Mouse (Mus musculus) cerebellum, adult 2 months (tissue): Measurements from ENCODE around the gene Vmn2r109. TPM values are rescaled to one million over a fixed set of nuclear protein-coding genes. Genes with fewer than 3 reads are reported as not detected.
"Not testable (repeated sequence)": the region's sequence is repeated elsewhere in the genome, so short reads cannot be mapped to it uniquely, and the experiment has no call there.

ENCODE experiments used
- DNase-seq, 2 experiments: peaks; one replicate each; pipeline ENCODE4 v3.0.0; 2021
- H3K27ac ChIP-seq: fragments of 200-500 bp; 2 replicates; pipeline ENCODE4 v1.5.1; 2012; ENCODE audit warnings: low read length, control low read depth, inconsistent platforms; ENCODE audit not compliant: insufficient read depth
- H3K27me3 ChIP-seq: fragments of 200-500 bp; 2 replicates; pipeline ENCODE4 v1.6.1; 2012; ENCODE audit warnings: inconsistent platforms, mild to moderate bottlenecking, low read length, moderate library complexity; ENCODE audit not compliant: control insufficient read depth, insufficient read depth
- H3K4me1 ChIP-seq: fragments of 200-500 bp; 2 replicates; pipeline ENCODE4 v1.6.1; 2011; ENCODE audit warnings: low read length; ENCODE audit not compliant: control insufficient read depth, insufficient read depth
- H3K4me3 ChIP-seq: fragments of 200-500 bp; replicated peaks from 2 replicates; pipeline ENCODE3; 2011; ENCODE audit warnings: mild to moderate bottlenecking, low read depth, low read length, control low read depth; ENCODE audit not compliant: insufficient read depth
- CTCF ChIP-seq: fragments of 200-500 bp; IDR thresholded peaks from 2 replicates; pipeline ENCODE4 v1.5.1; 2011; ENCODE audit warnings: low read depth, mild to moderate bottlenecking, control low read depth, low read length, moderate library complexity, borderline replicate concordance; ENCODE audit not compliant: insufficient read depth
- POLR2A ChIP-seq: fragments of 200-500 bp; IDR thresholded peaks from 2 replicates; pipeline ENCODE4 v1.6.1; 2011; ENCODE audit warnings: low read length, control low read depth, borderline replicate concordance; ENCODE audit not compliant: insufficient read depth
- WGBS: fragments of 180-500 bp; shearing (Covaris S2); methylation state at CpG from one replicate; pipeline ENCODE4 v1.1.7; 2018; 5-methylcytosine and 5-hydroxymethylcytosine counted together
- polyA plus RNA-seq: library from polyadenylated mRNA; depleted of rRNA; stranded (reverse); fragments of >200 nt; gene quantifications from 2 replicates; pipeline ENCODE4 v1.2.3, GENCODE M21; 2012; rRNA removed

The Vmn2r109 gene
- polyA plus RNA-seq = not detected in 2 replicates

DNA sequence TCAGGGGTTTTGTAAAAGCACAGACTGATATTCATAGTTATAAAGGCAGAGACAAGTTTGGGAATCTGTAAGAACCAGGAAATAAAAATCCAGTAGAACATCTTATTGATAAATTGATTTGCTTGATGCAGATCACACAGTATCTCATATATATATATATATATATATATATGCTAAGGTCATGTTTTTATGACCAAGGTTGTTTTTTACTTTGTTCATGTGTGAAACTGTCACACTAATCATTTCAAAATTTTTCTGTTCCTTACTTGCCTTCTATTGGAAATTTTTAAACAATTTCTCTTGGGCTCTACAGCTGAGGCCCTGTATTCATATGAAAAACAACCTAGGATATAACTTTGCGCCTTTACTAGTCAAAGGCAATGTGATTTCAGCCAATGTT, at the start of gene Vmn2r109:
TSS of gene Vmn2r109 (minus strand) at position 101 of the 400 bp plus-strand sequence.
- Histone ChIP-seq H3K27me3 (no peaks in the 10 kb centered on the region), H3K27ac (no peak within 1 kb of the TSS), H3K4me1 (no peaks in the 10 kb centered on the region), H3K4me3 (no peak within 1 kb of the TSS)
- 80% methylated on average over 1 of the region's 1 CpGs for WGBS
- no peak for TF ChIP-seq CTCF
- TF ChIP-seq POLR2A = no peak
- DNase-seq = no peak

DNA sequence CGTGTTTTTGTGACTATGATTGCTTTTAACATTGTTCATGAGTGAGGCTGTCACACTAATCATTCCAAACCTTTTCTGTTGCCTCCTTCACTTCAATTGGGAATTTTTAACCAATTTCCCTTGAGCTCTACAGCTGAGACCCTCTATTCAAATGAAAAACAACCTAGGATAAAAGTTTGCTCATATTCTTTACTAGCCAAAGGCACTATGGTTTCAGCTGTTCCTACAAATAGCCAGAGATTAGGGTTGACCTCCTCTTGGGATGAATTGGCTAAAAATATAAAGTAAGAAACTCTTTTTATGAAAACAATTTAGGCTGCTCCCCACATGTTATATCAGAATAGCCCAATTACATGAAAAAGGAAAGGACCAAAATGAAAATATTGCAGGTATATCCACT, 31.8 kb upstream of the Vmn2r109 start, which contains the start of gene Vmn2r110:
TSS of gene Vmn2r110 (minus strand) at position 101 of the 400 bp plus-strand sequence.
- no peak within 1 kb of the TSS for H3K4me3 ChIP-seq
- H3K27me3 ChIP-seq = no peaks in the 10 kb centered on the region; the same call in 1 of the 2 replicates
- DNase-seq = no peak
- no peaks in the 10 kb centered on the region for H3K4me1 ChIP-seq
- H3K27ac ChIP-seq = no peak within 1 kb of the TSS
- TF ChIP-seq CTCF = no peak
- TF ChIP-seq POLR2A = no peak
- WGBS = 20% methylated on average over 1 of the region's 1 CpGs

DNA sequence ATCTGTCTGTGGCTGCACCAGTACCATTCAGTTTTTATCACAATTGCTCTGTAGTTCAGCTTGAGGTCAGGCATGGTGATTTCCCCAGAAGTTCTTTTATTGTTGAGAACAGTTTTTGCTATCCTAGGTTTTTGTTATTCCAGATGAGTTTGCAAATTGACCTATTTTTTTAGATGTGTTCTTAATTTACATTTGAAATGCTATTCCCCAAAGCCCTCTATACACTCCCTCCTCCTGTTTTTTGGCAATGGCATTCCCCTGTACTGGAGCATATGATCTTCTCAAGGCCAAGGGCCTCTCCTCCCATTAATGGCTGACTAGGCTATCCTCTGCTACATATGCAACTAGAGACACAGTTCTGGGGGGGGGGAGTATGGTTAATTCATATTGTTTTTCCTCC, 56.3 kb downstream of the Vmn2r109 start:
- not testable (repeated sequence) for H3K27me3 ChIP-seq, H3K4me3 ChIP-seq, H3K4me1 ChIP-seq, H3K27ac ChIP-seq, DNase-seq

DNA sequence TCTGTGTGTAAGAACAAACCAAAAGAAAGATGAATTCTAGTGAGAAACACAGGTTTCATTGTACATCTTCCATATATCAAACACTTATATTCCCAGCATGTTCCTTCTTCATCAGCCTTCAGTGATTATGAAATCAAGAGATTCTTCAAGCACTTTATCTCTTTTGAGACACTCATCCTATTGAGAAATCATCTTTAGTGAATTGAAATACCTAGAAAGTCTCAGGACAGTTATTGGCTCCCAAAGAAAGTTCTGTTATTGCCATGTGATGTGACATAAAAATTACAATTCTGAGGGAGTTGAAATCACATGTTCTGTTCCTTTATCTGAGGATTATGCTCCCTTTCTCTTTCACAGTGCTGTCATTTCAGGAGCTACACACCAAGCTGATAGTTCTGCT, 66.7 kb downstream of the Vmn2r109 start, which contains the start of gene Vmn1r225:
TSS of gene Vmn1r225 (plus strand) at position 301 of the 400 bp plus-strand sequence.
- TF ChIP-seq CTCF (no peak), POLR2A (no peak)
- Histone ChIP-seq H3K4me3 (no peak within 1 kb of the TSS), H3K27ac (no peak within 1 kb of the TSS), H3K4me1 (no peaks in the 10 kb centered on the region), H3K27me3 (no peaks in the 10 kb centered on the region)
- DNase-seq = no peak

Other genes starting within 250 kb of the Vmn2r109 start
- not detected in 2 replicates for gene Vmn2r107, start 219.5 kb downstream of the Vmn2r109 start, polyA plus RNA-seq
- not detected in 2 replicates for gene Vmn1r224, start 150.6 kb downstream of the Vmn2r109 start, polyA plus RNA-seq
- not detected in 2 replicates for gene Vmn2r108, start 83.4 kb downstream of the Vmn2r109 start, polyA plus RNA-seq
- not detected in 2 replicates for gene Vmn1r225, start 66.6 kb downstream of the Vmn2r109 start, polyA plus RNA-seq
- gene Vmn2r110, start 31.7 kb upstream of the Vmn2r109 start, polyA plus RNA-seq = not detected in 2 replicates
- not detected in 2 replicates for gene Fpr-rs3, start 60.1 kb upstream of the Vmn2r109 start, polyA plus RNA-seq
- not detected in 2 replicates for gene Vmn1r226, start 118.1 kb upstream of the Vmn2r109 start, polyA plus RNA-seq
- not detected in 2 replicates for gene Vmn1r227, start 165.1 kb upstream of the Vmn2r109 start, polyA plus RNA-seq
- gene Vmn1r228, start 221.4 kb upstream of the Vmn2r109 start, polyA plus RNA-seq = not detected in 2 replicates
- gene Vmn1r229, start 246.8 kb upstream of the Vmn2r109 start, polyA plus RNA-seq = not detected in 2 replicates